Mouse (Mus musculus) CH12F3 (cell line): ENCODE measurements around the gene Fat4.

Experiments
- in situ Hi-C: fragments of 300-500 bp; cut with MboI; formaldehyde crosslinking; loops from 2 replicates; pipeline ENCODE4 v1.14.3; 2020; ENCODE audit warnings: low sequenced_read_pairs

Gene Fat4

GRCm38 (mm10) chr3:38956012-38956648 lies 69.4 kb downstream of the Fat4 start:
- in situ Hi-C loops = no loop called here

- in situ Hi-C loops = no loop called here
Measured at GRCm38 (mm10) chr3:38957186-38957585, 70.4 kb downstream of the Fat4 start.

GRCm38 (mm10) chr3:38962328-38962727 lies 75.6 kb downstream of the Fat4 start:
- in situ Hi-C loops = no loop called here

- in situ Hi-C loops = no loop called here
Measured at GRCm38 (mm10) chr3:38967480-38967879, 80.7 kb downstream of the Fat4 start.

- in situ Hi-C loops = no loop called here
Measured at GRCm38 (mm10) chr3:38986379-38986778, 99.6 kb downstream of the Fat4 start.

- in situ Hi-C loops = no loop called here
Measured at GRCm38 (mm10) chr3:38989181-38989580, 102.4 kb downstream of the Fat4 start.

- in situ Hi-C loops = no loop called here
Measured at GRCm38 (mm10) chr3:39000011-39000410, 113.3 kb downstream of the Fat4 start.

GRCm38 (mm10) chr3:39010544-39010943 lies 123.8 kb downstream of the Fat4 start:
- in situ Hi-C loops = no loop called here

- in situ Hi-C loops = no loop called here
Measured at GRCm38 (mm10) chr3:39017633-39018032, 130.9 kb downstream of the Fat4 start.

- in situ Hi-C loops = no loop called here
Measured at GRCm38 (mm10) chr3:39036113-39036512, 149.4 kb downstream of the Fat4 start.

GRCm38 (mm10) chr3:39046425-39046824 lies 159.7 kb downstream of the Fat4 start:
- in situ Hi-C loops = no loop called here

GRCm38 (mm10) chr3:39047621-39048303 lies 161.0 kb downstream of the Fat4 start:
- in situ Hi-C loops = no loop called here

- in situ Hi-C loops = no loop called here
Measured at GRCm38 (mm10) chr3:39048304-39048667, 161.5 kb downstream of the Fat4 start.

GRCm38 (mm10) chr3:39050130-39050529 lies 163.4 kb downstream of the Fat4 start:
- in situ Hi-C loops = no loop called here

GRCm38 (mm10) chr3:39053072-39053471 lies 166.3 kb downstream of the Fat4 start:
- in situ Hi-C loops = no loop called here
